Mouse (Mus musculus): Measurements from ENCODE around the gene Six5. TPM values are rescaled to one million over a fixed set of nuclear protein-coding genes. Genes with fewer than 3 reads are reported as not detected.

The Six5 gene
- polyA plus RNA-seq, 1 experiment = 0.23 TPM

- Histone ChIP-seq H3K4me1 (ENCODE audit: control insufficient read depth) (peaks cover 47% of the 10 kb centered on the region), H3K9me3 (ENCODE audit: control insufficient read depth, low read length) (no peaks in the 10 kb centered on the region)
Measured at GRCm38 (mm10) chr7:19146793-19147192, 52.4 kb downstream of the Six5 start.

DNA sequence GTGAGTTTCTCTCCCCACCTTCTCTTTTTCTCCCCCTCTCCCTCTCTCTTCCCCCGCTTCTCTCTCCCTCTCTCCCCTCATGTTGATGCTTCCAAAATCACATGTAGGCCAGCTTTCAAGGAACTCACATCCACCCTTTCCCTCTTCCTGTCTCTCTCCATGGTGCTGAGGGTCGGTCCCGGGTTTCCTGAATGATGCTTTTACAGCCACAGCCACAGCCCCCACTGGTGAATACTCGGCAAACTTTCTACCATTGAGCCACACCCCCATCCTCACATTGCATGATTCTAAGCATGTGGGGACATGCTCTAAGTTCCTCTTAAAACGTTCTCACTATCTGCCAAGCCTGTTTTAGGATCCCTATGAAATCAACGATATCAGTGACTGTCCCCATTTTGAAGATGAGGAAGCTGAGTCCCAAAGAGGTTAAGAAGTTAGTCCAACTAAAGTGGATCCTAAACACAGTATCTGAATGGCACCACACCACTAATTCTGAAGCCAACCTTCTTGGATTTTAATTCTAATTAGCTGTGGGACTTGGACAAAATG is 53.2 kb downstream of the Six5 start:
- Histone ChIP-seq H3K9me3 (ENCODE audit: control insufficient read depth, low read length) (no peaks in the 10 kb centered on the region), H3K4me3 (replicated peaks) (peak overlapping the region; percentile 81), H3K27me3 (ENCODE audit: control insufficient read depth) (peaks cover 13% of the 10 kb centered on the region), H3K4me1 (ENCODE audit: control insufficient read depth) (peaks cover 50% of the 10 kb centered on the region), H3K36me3 (ENCODE audit: control insufficient read depth) (peaks cover 21% of the 10 kb centered on the region)
- TF ChIP-seq TAL1 (IDR thresholded peaks at IDR 0.05; ENCODE audit: low read length) (no peak), GATA1 (IDR thresholded peaks at IDR 0.05; ENCODE audit: low read length) (no peak)

More at GRCm38 (mm10) chr7:19146793-19147192, 52.4 kb downstream of the Six5 start:
- no peak overlapping the region for H3K4me3 ChIP-seq (replicated peaks)
- peaks cover 13% of the 10 kb centered on the region for H3K36me3 ChIP-seq (ENCODE audit: control insufficient read depth)
- no peak for TF ChIP-seq TAL1 (IDR thresholded peaks at IDR 0.05; ENCODE audit: low read length)
- no peak for TF ChIP-seq GATA1 (IDR thresholded peaks at IDR 0.05; ENCODE audit: low read length)
- peaks cover 13% of the 10 kb centered on the region for H3K27me3 ChIP-seq (ENCODE audit: control insufficient read depth)

Other genes with a start within 250 kb of the Six5 start
- 0.11 and 0.16 TPM in 2 replicates for gene Pglyrp1, start 223.3 kb upstream of the Six5 start, polyA plus RNA-seq (2012)
- gene Ccdc61, start 184.2 kb upstream of the Six5 start, polyA plus RNA-seq (2012) = 3.1 and 4.5 TPM in 2 replicates
- gene Nova2, start 168.7 kb upstream of the Six5 start, polyA plus RNA-seq (2012) = not detected in 2 replicates
- gene Nanos2, start 107.2 kb upstream of the Six5 start, polyA plus RNA-seq (2012) = not detected in 2 replicates
- 0.02 TPM in 1 of 2 replicates, not detected in the other for gene Mypop, start 103.3 kb upstream of the Six5 start, polyA plus RNA-seq (2012)
- 5.0 and 5.5 TPM in 2 replicates for gene Irf2bp1, start 90.5 kb upstream of the Six5 start, polyA plus RNA-seq (2012)
- 0.05 and 0.07 TPM in 2 replicates for gene Foxa3, start 71.1 kb upstream of the Six5 start, polyA plus RNA-seq (2012)
- gene Sympk, start 70.2 kb upstream of the Six5 start, polyA plus RNA-seq (2012) = 21.6 and 22.6 TPM in 2 replicates
- 0.06 TPM in 1 of 2 replicates, not detected in the other for gene Rsph6a, start 39.9 kb upstream of the Six5 start, polyA plus RNA-seq (2012)
- 8.5 and 10.2 TPM in 2 replicates for gene Dmwd, start 18.4 kb upstream of the Six5 start, polyA plus RNA-seq (2012)
- gene Dmpk, start 10.7 kb upstream of the Six5 start, polyA plus RNA-seq (2012) = 6.0 TPM in 2 replicates
- gene Gm4969, start 23.8 kb downstream of the Six5 start, polyA plus RNA-seq (2012) = 0.05 TPM in 1 of 2 replicates, not detected in the other
- 1.9 TPM in 2 replicates for gene Fbxo46, start 25.3 kb downstream of the Six5 start, polyA plus RNA-seq (2012)
- 0.61 and 0.66 TPM in 2 replicates for gene Qpctl, start 54.7 kb downstream of the Six5 start, polyA plus RNA-seq (2012)
- gene Snrpd2, start 55.1 kb downstream of the Six5 start, polyA plus RNA-seq (2012) = 9.5 and 12.3 TPM in 2 replicates
- gene Gipr, start 71.5 kb downstream of the Six5 start, polyA plus RNA-seq (2012) = not detected in 2 replicates
- 0.25 and 0.57 TPM in 2 replicates for gene Eml2, start 81.8 kb downstream of the Six5 start, polyA plus RNA-seq (2012)
- gene Gpr4, start 117.9 kb downstream of the Six5 start, polyA plus RNA-seq (2012) = not detected in 2 replicates
- 2.1 and 2.3 TPM in 2 replicates for gene Opa3, start 133.7 kb downstream of the Six5 start, polyA plus RNA-seq (2012)
- gene Vasp, start 177.2 kb downstream of the Six5 start, polyA plus RNA-seq (2012) = 17.7 TPM in 2 replicates
- gene Ppm1n, start 185.5 kb downstream of the Six5 start, polyA plus RNA-seq (2012) = not detected in 2 replicates
- 0.29 and 0.44 TPM in 2 replicates for gene Rtn2, start 188.0 kb downstream of the Six5 start, polyA plus RNA-seq (2012)
- 7.8 and 8.8 TPM in 2 replicates for gene Fosb, start 215.5 kb downstream of the Six5 start, polyA plus RNA-seq (2012)